Mouse (Mus musculus): ENCODE measurements around the gene Mllt1. TPM values are rescaled to one million over a fixed set of nuclear protein-coding genes. Genes with fewer than 3 reads are reported as not detected.

Gene Mllt1
- total RNA-seq, 1 experiment: 24.6 TPM

DNA sequence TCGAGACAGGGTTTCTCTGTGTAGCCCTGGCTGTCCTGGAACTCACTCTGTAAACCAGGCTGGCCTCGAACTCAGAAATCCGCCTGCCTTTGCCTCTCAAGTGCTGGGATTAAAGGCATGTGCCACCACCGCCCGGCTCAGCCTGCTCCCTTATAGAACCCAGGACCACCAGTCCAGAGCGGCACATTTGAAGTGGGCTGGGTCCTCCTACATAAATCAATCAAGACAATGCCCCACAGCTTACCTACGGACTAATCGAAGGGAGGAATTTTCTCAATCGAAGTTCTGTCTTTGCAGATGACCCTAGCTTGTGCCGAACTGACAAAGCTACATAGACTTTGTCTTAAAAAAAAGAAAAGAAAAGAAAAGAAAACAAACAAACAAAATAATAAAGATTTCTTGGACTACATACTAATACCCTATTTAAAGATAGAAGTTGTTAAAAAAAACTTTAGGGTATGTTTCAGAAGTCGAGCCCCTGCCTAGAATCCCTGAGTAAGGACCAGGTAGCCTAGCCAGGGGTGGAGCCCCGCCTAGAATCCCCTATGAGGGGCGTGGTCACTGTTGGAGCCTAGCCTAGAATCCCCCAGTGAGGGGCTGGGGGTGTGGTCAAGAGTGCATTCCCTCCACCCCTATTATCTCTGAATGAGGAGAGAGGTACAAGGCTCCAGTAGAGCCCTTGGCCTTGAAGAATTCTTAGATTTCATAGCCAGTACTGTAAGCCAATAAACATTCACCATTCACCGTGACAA is 38.9 kb upstream of the Mllt1 start:
- no peak overlapping the region for H3K9ac ChIP-seq (ENCODE audit: insufficient read depth, low read depth, low read length, poor library complexity, severe bottlenecking)
- no peak overlapping the region for H3K27ac ChIP-seq (ENCODE audit: insufficient read depth, low read depth, low read length, poor library complexity, severe bottlenecking)
- DNase-seq (ENCODE audit: low read depth, low spot score): peak; percentile 85
- peaks cover 1 to 3% of the 10 kb centered on the region in 2 experiments; a peak in 1 of 4 replicates for H3K4me1 ChIP-seq (ENCODE audit: control insufficient read depth in 2 of 2, insufficient read depth in 2 of 2, low read length in 2 of 2, poor library complexity in 1 of 2)
- H3K36me3 ChIP-seq (ENCODE audit: control insufficient read depth, insufficient read depth, low read length, poor library complexity, severe bottlenecking): no peaks in the 10 kb centered on the region
- in situ Hi-C loops (cut with MboI; ENCODE audit: low sequenced_read_pairs in 2 of 2, unreplicated experiment in 2 of 2): no loop called here
- no peak overlapping the region for H3K4me3 ChIP-seq (ENCODE audit: insufficient read depth in 1 of 2, low read depth in 1 of 2, low read length in 2 of 2, poor library complexity in 1 of 2, severe bottlenecking in 1 of 2)
- H3K9me3 ChIP-seq (ENCODE audit: control insufficient read depth, insufficient read depth, low read depth, low read length): no peaks in the 10 kb centered on the region
- TF ChIP-seq ZNF384 (IDR thresholded peaks at IDR 0.05; ENCODE audit: low read depth, low read length) (no peak), CHD2 (IDR thresholded peaks at IDR 0.05; ENCODE audit: low read depth, low read length) (no peak), HCFC1 (IDR thresholded peaks at IDR 0.05; ENCODE audit: borderline replicate concordance, insufficient read depth, low read length) (no peak), MAFK (IDR thresholded peaks at IDR 0.05; ENCODE audit: insufficient read depth, low read depth, low read length) (no peak), ZC3H11A (IDR thresholded peaks at IDR 0.05; ENCODE audit: borderline replicate concordance, low read depth, low read length) (no peak)

DNA sequence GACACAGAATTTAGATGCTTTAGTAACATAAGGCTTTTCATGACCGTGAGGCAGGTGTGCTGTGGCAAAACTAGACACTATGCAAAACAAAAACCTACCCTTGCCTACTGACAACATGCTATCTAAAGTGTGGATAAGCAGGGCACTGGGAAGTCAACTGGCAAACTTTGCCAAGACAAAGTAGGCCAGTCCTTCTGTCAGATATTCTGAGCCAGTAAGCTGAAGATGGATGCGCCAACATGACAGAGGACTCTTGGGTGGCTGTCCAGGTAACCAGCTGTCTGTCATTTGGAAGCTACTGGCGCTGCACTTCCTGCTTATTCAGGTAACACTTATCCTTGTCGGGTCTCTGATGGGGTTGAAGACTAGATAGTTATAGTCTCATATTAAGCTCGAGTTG is 34.9 kb upstream of the Mllt1 start:
- in situ Hi-C loops (cut with MboI; ENCODE audit: low sequenced_read_pairs in 2 of 2, unreplicated experiment in 2 of 2): no loop called here
- DNase-seq (ENCODE audit: low read depth, low spot score): no peak

DNA sequence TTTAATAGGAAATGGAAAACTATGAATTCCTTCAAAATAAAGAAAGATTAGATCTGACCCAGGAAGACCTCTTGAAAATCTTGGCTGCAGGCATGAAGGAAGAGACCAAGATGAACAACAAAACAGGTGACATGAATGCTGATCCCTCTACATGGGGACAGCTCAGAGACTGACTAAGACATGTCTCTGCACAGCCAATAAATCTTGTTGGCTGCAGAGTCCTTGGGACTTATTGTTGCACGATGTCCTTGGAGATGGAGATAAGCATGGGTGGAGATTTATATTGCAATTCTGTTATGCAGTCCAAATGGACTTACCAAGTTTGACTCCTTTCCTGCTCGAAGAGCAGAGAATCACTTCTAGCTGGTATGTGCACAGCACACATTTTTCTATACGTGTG is 34.1 kb upstream of the Mllt1 start:
- in situ Hi-C loops (cut with MboI; ENCODE audit: low sequenced_read_pairs in 2 of 2, unreplicated experiment in 2 of 2): no loop called here
- Histone ChIP-seq H3K36me3 (ENCODE audit: control insufficient read depth, insufficient read depth, low read length, poor library complexity, severe bottlenecking) (no peaks in the 10 kb centered on the region), H3K4me1 (ENCODE audit: control insufficient read depth in 2 of 2, insufficient read depth in 2 of 2, low read length in 2 of 2, poor library complexity in 1 of 2) (peaks cover 0 to 2% of the 10 kb centered on the region in 2 experiments; a peak in 1 of 4 replicates), H3K27ac (ENCODE audit: insufficient read depth, low read depth, low read length, poor library complexity, severe bottlenecking) (no peak overlapping the region), H3K4me3 (ENCODE audit: insufficient read depth in 1 of 2, low read depth in 1 of 2, low read length in 2 of 2, poor library complexity in 1 of 2, severe bottlenecking in 1 of 2) (no peak overlapping the region), H3K9ac (ENCODE audit: insufficient read depth, low read depth, low read length, poor library complexity, severe bottlenecking) (no peak overlapping the region), H3K9me3 (ENCODE audit: control insufficient read depth, insufficient read depth, low read depth, low read length) (no peaks in the 10 kb centered on the region)
- no peak for DNase-seq (ENCODE audit: low read depth, low spot score)
- TF ChIP-seq HCFC1 (IDR thresholded peaks at IDR 0.05; ENCODE audit: borderline replicate concordance, insufficient read depth, low read length) (no peak), CHD2 (IDR thresholded peaks at IDR 0.05; ENCODE audit: low read depth, low read length) (no peak), MAFK (IDR thresholded peaks at IDR 0.05; ENCODE audit: insufficient read depth, low read depth, low read length) (no peak), ZC3H11A (IDR thresholded peaks at IDR 0.05; ENCODE audit: borderline replicate concordance, low read depth, low read length) (no peak), ZNF384 (IDR thresholded peaks at IDR 0.05; ENCODE audit: low read depth, low read length) (no peak)

More for the DNA sequence above, 34.9 kb upstream of the Mllt1 start:
- no peak overlapping the region for H3K4me3 ChIP-seq (ENCODE audit: insufficient read depth in 1 of 2, low read depth in 1 of 2, low read length in 2 of 2, poor library complexity in 1 of 2, severe bottlenecking in 1 of 2)
- H3K4me1 ChIP-seq (ENCODE audit: control insufficient read depth in 2 of 2, insufficient read depth in 2 of 2, low read length in 2 of 2, poor library complexity in 1 of 2): peaks cover 0 to 3% of the 10 kb centered on the region in 2 experiments; a peak in 1 of 4 replicates
- TF ChIP-seq HCFC1 (IDR thresholded peaks at IDR 0.05; ENCODE audit: borderline replicate concordance, insufficient read depth, low read length): no peak
- TF ChIP-seq MAFK (IDR thresholded peaks at IDR 0.05; ENCODE audit: insufficient read depth, low read depth, low read length): no peak
- no peak for TF ChIP-seq ZNF384 (IDR thresholded peaks at IDR 0.05; ENCODE audit: low read depth, low read length)
- TF ChIP-seq ZC3H11A (IDR thresholded peaks at IDR 0.05; ENCODE audit: borderline replicate concordance, low read depth, low read length): no peak
- TF ChIP-seq CHD2 (IDR thresholded peaks at IDR 0.05; ENCODE audit: low read depth, low read length): no peak
- no peaks in the 10 kb centered on the region for H3K36me3 ChIP-seq (ENCODE audit: control insufficient read depth, insufficient read depth, low read length, poor library complexity, severe bottlenecking)
- H3K9ac ChIP-seq (ENCODE audit: insufficient read depth, low read depth, low read length, poor library complexity, severe bottlenecking): no peak overlapping the region
- no peaks in the 10 kb centered on the region for H3K9me3 ChIP-seq (ENCODE audit: control insufficient read depth, insufficient read depth, low read depth, low read length)
- no peak overlapping the region for H3K27ac ChIP-seq (ENCODE audit: insufficient read depth, low read depth, low read length, poor library complexity, severe bottlenecking)

DNA sequence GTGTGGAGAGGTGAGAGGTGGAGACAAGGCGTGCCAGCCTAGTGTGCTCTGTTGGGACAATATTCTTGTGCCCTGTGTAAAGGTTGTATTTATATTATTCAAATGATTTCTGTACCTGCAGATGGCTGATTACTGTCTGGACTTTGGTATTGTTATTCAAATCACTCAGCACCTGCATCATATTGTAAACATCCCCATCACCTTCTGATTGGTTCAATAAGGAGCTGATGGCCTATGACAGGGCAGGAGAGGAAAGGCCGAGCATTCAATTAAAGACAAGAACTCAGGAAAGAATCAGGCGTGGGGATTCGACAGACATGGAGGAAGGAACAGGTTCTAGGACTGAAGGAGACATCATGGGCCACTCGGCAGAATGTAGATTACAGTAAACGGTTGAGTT is 28.4 kb upstream of the Mllt1 start:
- no peak for DNase-seq (ENCODE audit: low read depth, low spot score)
- H3K9me3 ChIP-seq (ENCODE audit: control insufficient read depth, insufficient read depth, low read depth, low read length): no peaks in the 10 kb centered on the region
- H3K36me3 ChIP-seq (ENCODE audit: control insufficient read depth, insufficient read depth, low read length, poor library complexity, severe bottlenecking): no peaks in the 10 kb centered on the region
- no peak overlapping the region for H3K4me3 ChIP-seq (ENCODE audit: insufficient read depth in 1 of 2, low read depth in 1 of 2, low read length in 2 of 2, poor library complexity in 1 of 2, severe bottlenecking in 1 of 2)
- TF ChIP-seq ZC3H11A (IDR thresholded peaks at IDR 0.05; ENCODE audit: borderline replicate concordance, low read depth, low read length) (no peak), MAFK (IDR thresholded peaks at IDR 0.05; ENCODE audit: insufficient read depth, low read depth, low read length) (no peak), HCFC1 (IDR thresholded peaks at IDR 0.05; ENCODE audit: borderline replicate concordance, insufficient read depth, low read length) (no peak), ZNF384 (IDR thresholded peaks at IDR 0.05; ENCODE audit: low read depth, low read length) (no peak), CHD2 (IDR thresholded peaks at IDR 0.05; ENCODE audit: low read depth, low read length) (no peak)
- H3K9ac ChIP-seq (ENCODE audit: insufficient read depth, low read depth, low read length, poor library complexity, severe bottlenecking): no peak overlapping the region
- H3K4me1 ChIP-seq (ENCODE audit: control insufficient read depth in 2 of 2, insufficient read depth in 2 of 2, low read length in 2 of 2, poor library complexity in 1 of 2): peaks cover 3 to 9% of the 10 kb centered on the region in 2 experiments; a peak in 2 of 4 replicates
- in situ Hi-C loops (cut with MboI; ENCODE audit: low sequenced_read_pairs in 2 of 2, unreplicated experiment in 2 of 2): no loop called here
- H3K27ac ChIP-seq (ENCODE audit: insufficient read depth, low read depth, low read length, poor library complexity, severe bottlenecking): no peak overlapping the region

Data from ES-E14 (cell line).